Mouse (Mus musculus) telencephalon, adult 2 months (tissue): ENCODE measurements at regions not wholly inside any gene's neighbourhood (a gene's known extent, or its start where the extent isn't known, plus 50 kb on each side); places are given as distances from the start of the nearest gene placed in this dataset.
A peak's percentile ranks its signal among the peaks of the same experiment; 100 is the strongest.

ENCODE experiments used
- DNase-seq: peaks from one replicate; pipeline ENCODE4 v3.0.0-alpha.2; 2011; ENCODE audit warnings: low read depth, low spot score

DNA sequence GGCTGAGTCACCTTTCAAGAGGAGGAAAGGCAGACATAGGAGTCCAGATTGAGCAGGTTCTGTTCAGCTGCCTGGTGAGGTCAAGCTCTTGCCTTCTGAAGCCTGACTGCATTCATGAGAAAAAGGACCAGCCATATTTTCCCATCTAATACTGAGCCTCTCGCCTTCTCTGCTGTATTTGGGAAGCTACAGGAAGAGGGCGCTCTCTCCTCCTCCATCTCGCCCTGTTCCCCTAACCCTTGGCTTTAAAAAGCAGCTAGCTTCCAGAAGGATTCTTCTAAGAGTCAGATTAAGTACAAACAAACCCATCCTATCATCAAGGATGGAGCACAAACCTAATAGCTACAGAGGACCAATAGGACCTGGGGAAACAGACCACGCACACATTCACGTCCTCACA, 98.3 kb downstream of the Foxb1 start:
- DNase-seq = no peak

DNA sequence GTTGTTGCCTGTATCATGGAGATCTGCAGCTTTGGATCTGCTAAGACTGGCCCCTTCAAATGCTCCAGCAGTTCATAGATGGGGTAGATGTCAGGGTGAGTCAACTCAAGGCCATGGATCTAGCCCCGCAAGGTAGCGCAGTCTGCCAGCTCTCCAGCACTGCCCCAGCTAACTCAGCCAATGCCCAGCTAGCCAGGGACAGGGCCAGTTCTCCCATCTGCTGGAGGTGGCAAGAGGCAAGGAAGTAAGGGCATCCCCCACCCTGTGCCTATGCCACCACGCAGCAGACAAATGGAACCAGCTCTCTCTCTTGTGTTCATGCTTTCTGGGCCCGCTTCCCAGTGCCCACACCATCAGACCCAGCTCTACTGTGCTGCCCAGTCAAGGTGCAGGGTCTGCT, 102.5 kb downstream of the Foxb1 start:
- no peak for DNase-seq

DNA sequence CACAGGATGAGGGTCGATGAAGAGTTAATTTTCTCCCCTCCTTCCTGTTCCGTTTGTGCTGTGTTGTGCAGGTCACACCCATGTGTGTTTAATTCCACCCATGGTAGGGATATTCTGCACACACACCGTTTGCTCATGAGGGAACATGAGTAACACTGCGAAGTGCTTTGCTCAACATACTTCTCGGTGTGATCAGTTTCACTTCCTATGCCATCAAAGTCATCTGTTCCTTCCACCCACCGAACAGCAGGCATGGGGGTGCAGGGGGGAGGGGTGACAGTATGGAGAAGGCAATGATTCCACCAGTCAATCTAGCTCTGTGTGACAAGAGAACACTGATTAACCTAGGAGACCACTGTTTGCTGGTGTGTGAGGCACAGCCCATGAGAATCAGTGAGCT, 104.7 kb downstream of the Foxb1 start:
- no peak for DNase-seq

DNA sequence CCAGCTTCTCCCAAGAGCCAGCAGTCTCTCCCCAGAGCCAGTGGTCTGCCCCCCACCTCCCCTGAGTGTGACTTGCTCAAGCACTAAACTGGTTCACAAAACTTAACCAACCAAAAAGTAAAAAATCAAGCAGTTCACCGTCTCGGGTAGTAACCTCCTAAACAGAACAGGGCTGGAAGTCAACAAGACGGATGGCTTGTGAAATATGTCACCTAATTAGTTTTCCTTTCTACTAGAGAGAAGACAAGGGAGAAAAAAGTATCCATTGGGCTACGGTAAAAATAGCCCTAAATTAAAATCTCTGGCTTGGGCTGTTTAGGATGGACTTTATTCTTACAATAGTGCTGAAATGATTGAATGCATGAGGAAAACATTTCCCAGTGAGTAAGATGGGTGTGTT, 108.6 kb downstream of the Foxb1 start:
- no peak for DNase-seq

DNA sequence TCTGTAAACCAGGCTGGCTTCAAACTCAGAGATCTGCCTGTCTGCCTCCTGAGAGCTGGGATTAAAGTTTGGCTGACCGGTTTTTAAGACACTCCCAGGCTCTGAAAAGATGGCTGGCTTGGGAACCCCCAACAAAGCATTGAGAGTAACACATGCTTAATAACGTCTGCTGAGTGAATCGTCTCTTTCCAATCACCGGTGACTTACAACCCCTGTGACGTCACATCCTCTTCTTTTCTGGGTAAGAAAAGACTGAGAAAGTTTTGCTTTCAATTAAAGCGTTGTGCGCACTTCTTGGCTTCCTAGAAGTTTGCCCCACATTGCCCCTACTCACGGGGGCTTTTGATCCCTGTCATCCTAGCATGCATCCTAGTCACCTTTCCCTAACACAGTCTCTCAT, 109.1 kb downstream of the Foxb1 start:
- DNase-seq = no peak

DNA sequence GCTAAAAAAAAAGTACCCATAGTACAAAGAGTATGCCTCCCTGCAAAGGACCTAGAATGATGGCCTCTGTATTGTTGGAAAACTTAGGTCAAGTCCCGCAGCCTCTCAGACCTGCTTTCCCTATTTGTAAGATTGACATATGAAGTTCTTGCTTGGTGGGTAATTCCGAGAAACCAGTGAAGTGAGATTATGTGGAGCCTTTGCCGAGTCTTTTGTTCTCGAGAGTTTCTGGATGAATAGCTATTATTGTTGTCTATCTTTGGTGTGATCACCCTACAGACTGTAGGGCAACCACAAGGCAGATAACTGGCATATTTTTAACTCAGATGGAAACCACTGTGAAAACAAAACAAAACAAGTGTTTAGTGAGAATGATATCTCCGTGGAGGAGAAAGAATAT, 118.1 kb downstream of the Foxb1 start:
- DNase-seq = no peak

DNA sequence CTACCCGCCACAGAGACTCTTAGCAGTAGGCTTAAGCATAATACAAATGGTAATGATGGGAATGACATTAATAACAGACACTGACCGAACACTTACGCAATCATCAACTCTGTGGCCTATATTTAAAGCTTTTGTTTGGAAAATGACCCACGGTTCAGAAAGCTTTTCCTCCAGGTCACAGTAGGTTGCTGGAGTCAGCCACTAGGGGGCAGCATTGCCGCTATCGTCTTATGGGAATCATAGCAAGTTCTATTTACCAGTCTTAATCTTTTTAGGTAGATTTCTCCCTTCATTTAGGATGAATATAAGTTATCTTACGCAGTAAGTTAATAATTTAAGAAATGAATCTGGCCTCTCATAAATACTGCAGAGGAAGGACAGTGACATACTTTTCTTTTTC, 137.4 kb downstream of the Foxb1 start:
- peak; percentile 31 for DNase-seq

DNA sequence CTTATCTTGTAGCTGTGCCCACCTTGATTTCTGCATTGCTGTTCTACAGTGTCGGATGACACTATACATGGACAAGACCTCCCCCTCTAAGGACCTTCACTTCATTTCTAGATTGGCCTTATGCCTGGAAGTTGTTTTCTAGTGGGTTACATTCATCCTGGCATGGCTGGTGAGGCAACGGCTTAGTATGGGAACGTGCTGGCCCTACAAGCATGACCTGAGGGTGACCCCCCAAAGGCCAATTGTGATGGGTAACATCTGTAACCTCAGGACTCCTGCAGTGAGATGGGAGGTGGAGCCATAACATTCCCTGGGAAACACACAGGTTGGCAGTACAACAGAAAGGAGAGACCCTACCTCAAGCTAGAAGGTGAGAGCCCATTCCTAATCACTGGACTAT, 139.7 kb downstream of the Foxb1 start:
- no peak for DNase-seq

DNA sequence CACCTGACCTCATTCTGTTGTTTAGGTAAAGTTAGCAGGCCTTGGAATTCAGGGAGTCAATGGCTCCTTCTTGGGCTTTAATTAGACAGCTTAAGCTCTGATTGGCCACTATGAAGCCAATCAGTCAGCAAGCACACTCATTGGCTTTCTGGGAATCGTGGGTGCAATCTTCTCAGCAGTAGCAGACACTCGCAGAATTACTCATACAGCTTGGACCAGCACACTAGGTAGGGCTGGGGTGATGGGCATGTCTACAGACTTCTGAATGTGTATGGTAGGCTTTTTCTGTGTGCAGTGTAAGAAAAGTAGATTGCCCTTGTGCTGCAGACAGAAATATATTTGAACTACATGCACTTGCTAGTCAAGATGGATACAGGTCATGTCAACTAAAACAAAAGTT, 143.4 kb downstream of the Foxb1 start:
- no peak for DNase-seq

DNA sequence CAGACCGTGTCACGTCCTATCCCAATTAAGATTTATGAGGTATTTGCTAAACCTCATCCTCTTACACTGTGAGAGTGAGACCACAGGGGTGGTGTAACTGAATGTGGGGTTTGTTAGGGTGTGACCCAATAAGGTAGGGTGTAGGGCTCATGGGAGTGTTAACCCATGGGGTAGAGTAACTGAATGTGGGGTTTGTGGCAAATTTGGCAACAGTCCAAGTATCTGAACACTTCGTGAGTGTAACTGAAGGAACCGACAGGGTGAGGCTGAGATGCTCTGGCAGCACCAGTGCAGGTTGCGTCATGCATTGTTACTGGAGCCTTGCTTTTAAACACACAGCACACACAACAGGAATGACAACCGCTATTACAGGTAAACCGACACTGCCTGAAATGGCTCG, 144.1 kb downstream of the Anxa2 start:
- DNase-seq = no peak

DNA sequence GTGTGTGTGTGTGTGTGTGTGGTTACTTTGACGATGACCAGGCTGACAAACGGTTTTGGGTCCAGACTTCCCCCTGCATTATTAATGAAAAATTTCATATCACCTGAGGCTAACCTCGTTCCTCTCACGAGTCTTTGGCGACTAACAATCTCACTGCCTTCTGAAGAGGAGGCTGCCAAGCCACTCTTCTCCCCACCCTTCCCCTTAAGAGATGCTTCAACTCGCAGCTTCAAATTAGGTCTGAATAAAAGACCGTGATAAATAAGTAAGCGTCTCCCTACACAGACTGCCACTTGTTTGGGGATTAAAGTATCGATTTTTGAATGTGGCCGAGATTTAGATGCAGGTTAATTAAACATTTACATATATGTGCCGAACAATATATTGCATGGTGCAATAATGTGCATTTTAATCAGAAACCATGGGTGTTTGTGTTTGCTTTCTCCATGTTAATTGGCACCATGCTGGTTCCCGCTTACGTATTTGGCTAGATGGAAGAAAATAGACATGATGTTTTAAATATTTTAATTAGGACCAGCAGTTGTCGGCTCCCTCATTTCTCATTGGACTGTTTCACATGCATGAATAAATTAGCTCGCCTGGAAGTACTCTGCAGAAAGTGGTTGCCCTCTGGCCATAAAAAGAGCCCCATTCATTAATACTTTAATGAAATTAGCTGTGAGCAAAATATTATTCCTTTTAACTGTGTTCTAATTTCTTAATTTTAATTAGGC, 139.1 kb downstream of the Anxa2 start:
- no peak for DNase-seq

DNA sequence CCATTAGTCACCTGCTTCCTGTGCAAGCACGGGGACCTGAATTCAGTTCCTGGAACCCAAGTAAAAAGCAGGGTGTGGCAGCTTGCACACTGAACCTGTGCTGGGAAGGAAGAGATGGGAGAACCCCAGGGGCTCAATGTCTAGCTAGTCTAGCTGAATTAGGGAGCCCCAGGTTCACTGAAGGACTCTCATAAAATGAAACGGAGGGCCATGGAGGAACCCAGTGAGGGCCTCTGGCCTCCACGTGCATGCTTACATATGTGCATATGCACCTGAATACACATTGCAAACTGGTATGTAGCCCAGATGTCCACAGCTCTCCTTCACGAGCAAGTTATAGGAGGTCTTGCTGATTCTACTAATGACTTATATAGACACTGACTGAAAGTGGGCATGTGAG, 135.4 kb downstream of the Anxa2 start:
- no peak for DNase-seq

DNA sequence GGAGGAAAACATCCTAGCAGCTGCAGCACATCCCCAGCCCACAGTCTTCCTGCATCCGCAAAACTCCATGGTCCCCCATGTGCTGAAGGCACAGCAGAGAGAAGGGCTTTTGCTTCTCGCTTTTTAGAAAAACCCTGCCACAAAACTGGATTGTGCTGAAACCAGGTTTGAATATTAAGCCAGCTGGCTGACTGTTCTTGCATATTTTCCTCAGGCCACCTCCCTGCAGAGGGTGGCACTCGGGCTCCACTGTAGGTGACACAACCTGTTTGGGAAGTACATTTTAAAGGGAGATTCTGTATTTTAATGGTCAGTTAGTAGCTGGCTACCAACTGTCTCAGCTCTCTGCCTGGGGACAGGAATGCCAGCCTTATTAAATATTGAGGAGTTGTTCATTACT, 133.7 kb downstream of the Anxa2 start:
- no peak for DNase-seq

DNA sequence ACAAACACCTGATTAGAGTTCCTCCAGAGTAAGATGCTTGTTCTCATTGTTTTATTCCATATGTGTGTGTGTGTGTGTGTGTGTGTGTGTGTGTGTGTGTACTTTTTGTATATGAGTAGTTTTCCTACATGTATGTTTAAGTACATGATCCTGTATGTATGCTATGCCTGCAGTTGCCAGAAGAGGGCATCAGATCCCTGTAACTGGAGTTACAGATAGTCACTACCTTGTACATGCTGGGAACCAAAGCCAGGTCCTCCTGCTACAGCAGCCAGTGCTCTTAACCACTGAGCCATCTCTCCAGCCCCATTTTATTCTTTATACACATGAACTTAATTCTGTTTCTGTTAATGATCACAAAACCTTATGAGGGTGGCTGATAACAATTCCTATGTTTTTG, 127.8 kb downstream of the Anxa2 start:
- no peak for DNase-seq

DNA sequence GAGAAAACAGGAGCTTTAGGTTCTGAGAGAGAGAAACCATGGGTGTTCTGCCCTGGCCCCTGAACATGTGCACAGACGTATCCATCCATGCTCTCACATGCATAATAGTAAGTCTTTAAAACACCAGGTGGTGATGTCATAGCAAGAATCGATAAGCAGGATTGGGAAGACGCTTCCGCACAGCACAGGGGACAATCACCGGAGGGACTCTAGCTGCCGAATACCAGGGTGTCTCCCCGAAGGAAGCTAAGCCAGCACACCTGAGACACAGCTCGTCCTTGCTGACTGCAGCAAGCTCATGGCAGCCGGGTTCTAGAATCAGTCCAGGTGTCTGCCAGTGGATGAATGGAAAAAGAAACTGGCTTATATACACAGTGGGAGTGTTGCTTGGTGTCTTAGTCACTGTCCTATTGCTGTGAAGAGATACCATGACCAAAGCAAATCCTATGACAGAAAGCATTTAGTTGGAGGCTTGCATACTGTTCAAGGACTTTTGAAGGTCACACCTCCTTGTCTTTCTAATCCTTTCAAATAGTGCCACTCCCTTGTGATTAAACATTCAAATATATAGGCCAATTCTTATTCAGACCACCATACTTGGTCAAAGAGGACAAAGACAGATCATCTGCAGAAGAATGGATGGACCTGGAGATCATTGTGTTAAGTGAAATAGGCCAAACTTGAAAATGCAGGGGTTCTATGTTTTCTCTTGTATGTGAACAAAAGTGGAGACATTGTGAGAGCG, 124.4 kb downstream of the Anxa2 start:
- DNase-seq = no peak

DNA sequence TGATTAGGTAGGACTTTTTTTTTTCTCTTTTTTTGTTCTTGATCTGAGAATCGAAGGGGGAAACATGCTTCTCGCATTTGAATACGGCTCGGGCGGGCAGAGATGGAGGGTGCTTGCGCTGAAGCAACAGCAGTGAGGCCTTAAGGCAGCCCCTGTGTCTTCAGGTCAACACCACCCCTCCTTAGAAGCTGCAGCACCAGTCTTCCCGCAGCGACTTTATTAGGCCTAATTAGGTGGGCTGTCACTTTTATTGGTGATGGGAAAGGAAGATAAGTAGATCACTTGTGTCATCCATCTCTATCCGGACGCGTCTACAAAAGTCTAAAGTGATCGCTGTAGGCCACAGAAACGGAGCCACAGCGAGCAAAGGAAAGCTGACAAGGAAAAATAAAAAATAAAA, 122.0 kb downstream of the Anxa2 start:
- DNase-seq = no peak

DNA sequence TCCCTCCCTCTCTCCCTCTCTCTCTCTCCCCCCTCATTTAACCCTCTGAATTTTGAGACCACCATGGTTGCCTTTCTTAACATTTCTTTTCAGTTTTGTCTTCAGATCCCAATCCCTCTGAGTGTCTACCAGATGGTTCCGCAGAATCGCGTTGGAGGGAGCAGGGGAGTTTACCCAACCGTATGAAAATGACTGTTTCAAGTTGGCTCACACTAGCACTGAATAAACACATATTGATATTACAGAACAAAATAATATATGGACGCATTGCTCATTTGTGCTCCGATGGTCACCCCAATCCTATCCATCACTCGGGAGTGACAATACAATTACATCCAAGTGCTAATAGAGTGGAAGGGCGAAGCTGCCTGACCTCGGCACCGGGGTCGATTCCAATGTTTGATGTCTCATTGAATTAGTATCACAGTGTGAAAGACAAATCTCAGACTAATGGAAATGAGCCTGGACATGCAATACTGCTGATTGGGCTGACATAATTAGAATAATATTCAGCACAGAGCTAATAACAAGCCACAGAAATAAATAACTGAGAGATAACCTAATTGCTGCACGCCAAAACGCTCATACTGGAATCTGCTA, 115.3 kb downstream of the Anxa2 start:
- no peak for DNase-seq

DNA sequence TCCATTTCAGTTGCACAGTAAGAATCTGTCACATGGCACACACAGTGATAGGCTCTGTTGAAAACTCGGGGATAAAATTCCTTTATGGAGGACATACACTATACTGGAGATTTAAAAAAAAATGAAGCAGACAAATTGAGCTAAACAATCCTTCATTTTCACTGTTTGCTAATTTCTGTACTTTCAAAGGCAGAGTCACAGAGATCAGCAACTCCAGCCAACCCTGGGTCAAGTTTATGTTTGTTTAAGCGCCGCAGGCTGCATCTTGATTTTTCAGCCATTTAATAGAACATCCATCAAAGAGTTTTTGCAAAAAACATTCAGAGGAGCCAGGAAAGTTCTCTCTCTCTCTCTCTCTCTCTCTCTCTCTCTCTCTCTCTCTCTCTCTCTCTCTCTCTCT, 114.8 kb downstream of the Anxa2 start:
- no peak for DNase-seq

DNA sequence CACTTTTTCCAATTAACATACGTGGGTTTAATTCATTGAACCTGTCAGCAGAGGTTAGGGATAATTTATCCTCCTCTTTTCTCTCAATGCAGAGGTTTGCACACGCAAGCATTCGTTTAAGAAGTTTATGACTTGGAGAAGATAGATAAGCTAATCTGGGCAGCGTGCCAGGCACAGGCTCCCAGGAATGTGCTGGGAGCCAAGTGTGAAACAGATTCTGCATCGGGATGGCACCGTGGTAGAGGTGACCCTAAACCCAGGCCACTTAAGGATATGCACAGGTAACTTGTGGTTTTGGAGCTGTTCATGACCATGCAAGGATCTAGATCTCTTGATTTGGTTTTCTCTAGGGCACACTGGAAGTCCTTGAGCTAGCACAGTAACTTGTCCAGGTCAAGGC, 113.6 kb downstream of the Anxa2 start:
- no peak for DNase-seq

DNA sequence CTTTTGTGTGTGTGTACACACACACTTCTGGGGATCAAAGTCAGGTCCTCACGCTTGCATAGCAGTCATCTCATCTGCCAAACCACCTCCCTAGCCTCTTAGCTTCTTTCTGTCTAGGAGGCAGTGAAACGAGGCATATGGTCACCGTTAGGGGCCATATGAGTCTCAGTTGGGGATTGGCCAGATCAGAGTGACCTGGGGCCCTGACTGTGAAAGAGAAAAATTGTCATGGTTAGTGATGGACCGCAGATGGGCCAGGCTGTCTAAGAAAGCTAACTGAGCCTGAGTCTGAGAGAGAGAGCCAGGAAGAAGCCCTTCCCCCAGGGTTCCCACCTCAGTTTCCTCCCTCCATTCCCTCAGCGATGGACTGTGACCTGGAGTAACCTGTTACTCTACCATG, 89.8 kb downstream of the Anxa2 start:
- no peak for DNase-seq
